Mouse (Mus musculus) erythroid progenitor cell, adult 5-6 weeks (primary cell): ENCODE measurements around the gene Rnf19b. TPM values are rescaled to one million over a fixed set of nuclear protein-coding genes. Genes with fewer than 3 reads are reported as not detected.
A peak's percentile ranks its signal among the peaks of the same experiment; 100 is the strongest.

ENCODE experiments used
- ATAC-seq: replicated peaks from 2 replicates; pipeline ENCODE4 v1.8.0; 2016; ENCODE audit warnings: moderate number of reproducible peaks, mild to moderate bottlenecking, moderate TSS enrichment, inconsistent platforms; ENCODE audit not compliant: poor library complexity, low FRiP score, severe bottlenecking
- total RNA-seq, 2 experiments: library from RNA; stranded (forward) in 1 of 2; stranded (reverse) in 1 of 2; fragments of 150-400 nt in 1 of 2; fragments of 186-747, 209-891 nt in 1 of 2; gene quantifications; 2 replicates each; pipeline versions ENCODE4 v1.2.3 to v1.2.4; 2015 to 2017; ENCODE audit warnings: low replicate concordance in 2 of 2

Rnf19b gene
- total RNA-seq, 2 experiments from 2014 or later: 5.9 to 15.3 TPM

DNA sequence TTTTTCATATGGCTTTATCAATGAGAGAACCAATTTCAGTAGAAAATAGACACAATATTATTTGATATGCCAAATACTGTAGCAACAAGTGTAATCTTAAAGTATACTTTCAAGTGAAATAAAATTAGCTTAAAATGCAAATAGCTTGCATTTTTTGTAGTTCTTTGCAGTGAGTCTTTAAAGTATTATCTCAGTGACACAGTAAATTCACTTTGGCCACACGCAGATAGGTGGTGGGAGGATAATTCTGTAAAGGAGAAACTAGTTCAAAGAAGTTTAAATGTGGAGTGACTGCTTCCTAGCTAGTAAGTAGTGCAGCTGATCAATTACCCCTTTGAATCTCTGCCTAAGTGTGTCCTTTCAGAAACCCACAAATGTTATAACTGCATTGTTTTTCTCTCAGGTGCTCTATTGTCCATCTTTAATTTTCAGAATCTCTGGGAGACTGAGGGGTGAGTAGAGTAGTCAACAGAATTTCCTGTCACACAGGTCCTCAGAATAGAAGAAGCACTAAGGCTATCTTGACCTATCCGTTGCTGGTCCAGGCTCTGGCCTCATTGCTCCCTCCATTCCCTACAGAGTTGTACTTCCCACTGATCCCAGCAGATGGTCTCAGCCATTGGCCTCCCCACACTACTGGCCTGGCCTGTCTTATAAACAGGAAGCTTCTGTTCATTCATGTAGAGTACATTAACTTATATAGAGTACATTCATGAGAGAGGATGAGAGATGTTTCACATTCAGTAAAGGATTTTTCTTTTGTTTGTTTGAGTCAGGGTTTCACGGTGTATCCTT lies 4.4 kb downstream of the Rnf19b start:
- no peak for ATAC-seq

- ATAC-seq: no peak
Observed at GRCm38 (mm10) chr4:129065688-129066236, 7.7 kb downstream of the Rnf19b start.

DNA sequence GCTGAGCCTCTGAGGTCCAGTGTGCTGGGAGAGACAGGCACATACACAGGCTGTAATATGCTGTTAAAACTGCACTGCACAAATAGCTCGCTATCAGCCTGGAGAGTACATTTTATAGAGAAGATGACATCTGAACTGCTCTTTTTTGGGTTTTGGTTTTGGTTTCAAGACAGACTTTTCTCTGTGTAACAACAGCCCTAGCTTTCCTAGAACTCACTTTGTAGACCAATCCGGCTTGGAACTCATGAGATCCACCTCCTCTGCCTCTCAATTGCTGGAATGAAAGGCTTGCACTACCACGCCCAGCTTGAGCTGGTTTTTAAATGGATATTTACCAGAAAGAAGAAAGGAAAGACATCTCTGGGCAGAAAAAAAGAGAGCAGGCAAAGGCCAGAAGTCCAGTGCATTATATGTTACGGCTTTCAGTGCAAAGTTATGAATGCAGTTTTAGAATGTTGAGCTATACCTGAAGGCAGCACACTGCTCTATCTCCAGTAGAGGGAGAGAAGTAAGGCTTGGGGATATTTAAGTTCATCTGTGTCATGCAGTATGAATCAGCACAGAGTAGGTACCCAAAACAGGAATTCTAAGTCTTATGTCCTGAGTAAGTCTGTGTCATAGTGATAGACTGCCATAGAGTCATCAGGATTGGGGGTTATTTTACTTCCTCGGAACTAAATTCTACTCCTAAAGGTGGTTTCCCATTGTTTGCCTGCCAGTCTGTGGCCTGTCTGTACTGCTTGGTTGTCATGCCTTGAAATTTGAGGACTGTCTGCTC lies 9.8 kb downstream of the Rnf19b start:
- ATAC-seq: no peak

GRCm38 (mm10) chr4:129068848-129069247 lies 10.8 kb downstream of the Rnf19b start:
- ATAC-seq: no peak

GRCm38 (mm10) chr4:129079126-129079525 lies 21.1 kb downstream of the Rnf19b start:
- ATAC-seq: no peak

DNA sequence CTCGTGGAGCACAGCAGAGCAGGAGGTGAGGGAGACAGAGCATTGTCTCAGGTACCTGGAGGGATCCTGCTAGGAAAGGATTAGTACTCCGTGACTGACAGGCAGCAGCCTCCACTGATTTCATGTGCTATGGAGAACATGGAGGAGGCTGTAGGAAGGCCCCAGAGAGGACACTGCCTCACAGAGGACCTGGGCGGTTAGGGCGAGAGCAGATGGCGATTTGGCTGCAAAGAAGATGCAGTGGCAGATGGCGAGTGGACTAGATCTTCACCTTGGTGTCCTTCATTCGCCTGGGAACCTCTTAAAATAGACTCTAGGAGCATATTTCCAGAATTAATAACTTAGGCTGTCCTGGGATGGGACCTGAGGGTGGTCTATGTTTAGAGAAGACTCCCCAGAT lies 23.0 kb downstream of the Rnf19b start:
- no peak for ATAC-seq

DNA sequence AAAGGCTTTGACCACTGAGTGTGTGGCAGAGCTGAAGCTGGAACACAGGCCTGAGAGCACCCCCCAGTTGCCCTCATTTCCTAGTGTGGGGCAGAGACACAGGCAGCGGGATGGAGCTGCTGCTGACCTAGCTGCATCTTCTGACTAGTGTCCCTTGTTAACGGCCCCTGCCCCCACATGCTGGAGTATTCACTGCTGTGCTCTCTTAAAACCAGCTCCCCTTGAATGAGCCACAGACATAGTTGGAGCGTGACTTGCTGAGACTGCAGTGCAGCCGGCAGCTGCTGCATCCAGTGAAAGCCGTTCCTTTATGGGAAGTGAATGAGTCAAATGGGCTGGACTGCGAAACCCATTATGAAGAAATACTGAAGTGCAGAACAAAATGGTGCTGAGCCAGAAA lies 23.4 kb downstream of the Rnf19b start:
- ATAC-seq: no peak

GRCm38 (mm10) chr4:129081939-129082338 lies 23.9 kb downstream of the Rnf19b start:
- ATAC-seq: no peak

- ATAC-seq: no peak
Observed at GRCm38 (mm10) chr4:129082379-129083115, 24.5 kb downstream of the Rnf19b start.

DNA sequence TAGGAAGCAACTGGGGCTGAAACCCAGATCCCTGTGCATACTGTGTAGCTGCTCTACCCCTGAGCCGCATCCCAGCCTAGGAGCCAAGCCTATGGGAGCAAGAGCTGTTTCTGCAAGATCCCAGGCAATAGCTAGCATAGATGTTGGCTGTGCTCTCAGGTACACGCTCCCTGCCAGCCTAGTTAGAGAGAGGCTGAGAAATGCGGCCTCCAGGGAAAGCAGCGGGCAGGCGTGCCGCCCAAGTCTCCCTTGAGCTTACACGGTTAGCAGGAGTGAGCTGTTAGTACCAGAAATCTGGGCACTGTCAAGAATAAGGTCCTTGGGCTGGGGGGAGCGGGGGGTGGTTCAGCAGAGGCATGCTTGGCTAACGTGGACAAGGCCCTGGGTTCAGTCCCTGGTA lies 26.8 kb downstream of the Rnf19b start:
- no peak for ATAC-seq

DNA sequence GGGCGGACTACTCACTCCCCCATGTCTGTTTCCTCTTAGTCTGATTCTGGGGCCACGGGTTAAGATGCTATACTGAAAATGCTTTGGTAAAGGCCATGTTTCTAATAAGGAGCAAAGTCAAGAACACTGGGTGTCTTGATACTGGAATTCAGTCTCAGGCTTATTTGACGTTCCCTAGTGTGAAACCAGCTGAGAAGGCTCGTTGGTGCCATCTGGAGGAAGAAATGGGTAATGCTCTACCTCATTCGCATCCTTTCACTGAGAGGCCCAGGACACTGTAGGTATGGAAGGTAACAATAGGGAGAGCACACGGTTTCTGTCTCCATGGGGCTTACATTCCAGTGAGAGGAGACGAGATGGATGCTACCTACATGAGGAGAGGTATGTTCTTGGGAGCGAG lies 28.0 kb downstream of the Rnf19b start:
- peak; percentile 67; the same call in 1 of the 2 replicates for ATAC-seq

GRCm38 (mm10) chr4:129087850-129088249 lies 29.8 kb downstream of the Rnf19b start:
- ATAC-seq: no peak

- no peak for ATAC-seq
Observed at GRCm38 (mm10) chr4:129095276-129095675, 37.2 kb downstream of the Rnf19b start.

DNA sequence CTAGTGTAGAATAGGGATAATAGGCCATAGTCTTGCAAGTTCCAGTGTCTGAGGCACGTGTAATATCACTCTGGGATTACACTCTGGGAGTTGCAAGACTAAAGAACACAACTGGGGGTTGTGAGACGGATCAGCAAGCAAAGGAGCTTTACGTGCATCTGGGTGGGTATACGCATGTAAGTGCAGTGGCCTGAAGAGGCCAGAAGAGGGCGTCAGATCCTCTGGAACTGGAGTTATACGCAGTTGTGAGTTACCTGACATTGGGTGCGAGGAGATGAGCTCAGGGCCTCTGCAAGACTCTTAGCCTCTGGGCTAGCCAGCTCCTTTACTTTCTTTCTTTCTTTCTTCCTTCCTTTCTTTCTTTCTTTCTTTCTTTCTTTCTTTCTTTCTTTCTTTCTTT lies 38.9 kb downstream of the Rnf19b start:
- ATAC-seq: no peak

- ATAC-seq: no peak
Observed at GRCm38 (mm10) chr4:129102133-129102829, 44.2 kb downstream of the Rnf19b start.

DNA sequence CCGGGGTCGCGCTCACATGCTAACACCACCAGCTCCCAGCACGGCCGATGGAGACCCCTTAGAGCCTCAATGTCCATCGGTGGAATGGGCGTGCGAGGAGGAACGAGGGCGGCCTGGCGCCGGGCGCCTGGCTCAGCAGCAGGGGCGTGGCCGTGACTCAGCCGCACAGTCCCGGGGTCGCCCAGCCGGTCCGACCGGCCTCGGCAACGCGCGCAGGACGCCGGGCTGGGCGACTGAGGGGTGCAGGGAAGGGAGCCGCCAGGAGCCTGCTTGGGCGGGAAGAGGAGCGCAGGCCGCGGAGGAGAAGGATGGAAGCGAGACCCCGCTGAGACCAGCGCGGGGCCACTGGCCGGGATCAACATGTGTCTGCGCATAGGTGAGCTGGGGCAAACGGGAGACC lies 47.3 kb downstream of the Rnf19b start, which contains the start of gene Tmem54:
Tmem54 (plus strand) TSS at position 193 of the 400 bp plus-strand sequence.
- no peak for ATAC-seq

DNA sequence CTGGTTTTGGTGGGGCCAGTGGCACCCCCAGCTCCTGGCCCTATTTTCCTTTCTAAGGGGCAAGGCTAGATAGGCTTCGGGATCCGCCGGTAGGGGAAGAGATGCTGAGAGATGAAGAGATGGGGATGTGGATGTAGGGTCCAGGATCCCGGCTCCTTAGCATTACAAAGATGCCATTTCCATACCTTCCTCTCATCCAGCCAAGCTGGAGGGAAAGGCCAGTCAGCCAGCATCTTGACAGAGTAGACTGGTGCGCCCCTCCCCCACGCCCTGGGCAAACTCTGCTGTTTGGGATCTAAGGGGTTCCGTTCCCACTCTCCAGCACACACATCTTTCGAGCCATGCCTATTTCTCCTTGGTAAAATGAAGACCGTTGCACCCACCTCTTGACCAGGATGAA lies 48.0 kb downstream of the Rnf19b start:
- ATAC-seq: no peak

DNA sequence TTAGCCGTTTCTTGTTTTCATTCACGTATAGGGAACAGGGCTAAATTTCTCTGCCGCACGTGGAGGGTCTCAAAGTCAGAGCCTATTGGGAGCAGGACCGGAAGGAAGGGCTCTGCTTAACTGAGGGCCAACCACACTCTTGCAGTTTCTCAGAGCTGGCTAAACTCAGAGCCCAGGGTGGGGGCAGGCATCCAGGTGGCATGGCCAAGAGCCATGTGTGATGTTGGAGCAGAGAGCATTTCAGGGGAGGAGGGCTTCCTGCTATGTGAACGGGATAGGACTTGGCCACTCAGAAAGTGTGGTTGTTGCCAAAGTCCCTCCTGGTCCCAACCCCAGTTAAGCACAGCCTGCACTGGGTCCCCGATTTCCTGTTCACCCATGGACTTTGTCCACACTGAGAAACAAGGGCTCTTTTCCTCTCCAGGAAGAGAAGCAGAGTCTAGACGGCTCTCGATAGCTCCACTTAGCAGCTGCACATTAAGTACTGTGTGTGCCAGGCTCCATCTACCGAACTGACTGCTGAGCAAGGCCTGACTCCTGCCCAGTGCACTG lies 49.4 kb downstream of the Rnf19b start:
- no peak for ATAC-seq

DNA sequence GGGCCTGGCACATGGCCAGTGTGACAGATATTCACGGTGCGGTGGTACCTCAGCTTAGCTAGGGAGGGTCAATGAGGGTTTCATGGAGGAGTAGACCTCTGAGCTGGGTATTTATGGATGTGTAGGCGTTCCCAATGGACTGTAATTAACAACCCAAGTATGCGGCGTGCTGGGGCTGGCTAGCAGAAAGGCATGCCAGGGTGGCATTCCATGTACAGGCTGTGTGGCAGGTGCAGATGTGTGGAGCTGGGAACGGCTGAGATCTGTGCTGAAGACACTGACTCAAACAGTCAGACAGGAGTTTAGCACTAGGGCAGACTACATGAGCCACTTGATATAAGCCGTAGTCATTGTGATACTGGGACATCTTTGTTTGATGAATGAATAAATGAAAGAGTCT lies 50.6 kb downstream of the Rnf19b start:
- no peak for ATAC-seq
